Mouse (Mus musculus) limb, embryonic 14.5 days (tissue): ENCODE measurements around the gene Ugt1a2. TPM values are rescaled to one million over a fixed set of nuclear protein-coding genes. Genes with fewer than 3 reads are reported as not detected.

Experiments
- ATAC-seq: fragments of 200-750 bp; cut with Nextera tagmentation; 2 replicates; pipeline ENCODE4 v1.8.0; 2017; ENCODE audit warnings: low read depth, moderate number of reproducible peaks, moderate TSS enrichment; ENCODE audit not compliant: low FRiP score
- DNase-seq: peaks from one replicate; pipeline ENCODE4 v3.0.0-alpha.2; 2015; ENCODE audit warnings: low spot score
- H3K27ac ChIP-seq: fragments of 300-500 bp; sonication (generic); replicated peaks from 2 replicates; pipeline ENCODE4 v1.5.1; 2014; ENCODE audit warnings: low read depth, mild to moderate bottlenecking, low read length, moderate library complexity, mixed read lengths
- H3K27me3 ChIP-seq: fragments of 300-500 bp; sonication (generic); 2 replicates; pipeline ENCODE4 v1.6.1; 2014; ENCODE audit warnings: low read length, mixed read lengths; ENCODE audit not compliant: control insufficient read depth, insufficient read depth
- H3K36me3 ChIP-seq: fragments of 300-500 bp; sonication (generic); 2 replicates; pipeline ENCODE4 v1.6.1; 2014; ENCODE audit warnings: mild to moderate bottlenecking, low read length, moderate library complexity, mixed read lengths; ENCODE audit not compliant: control insufficient read depth, insufficient read depth
- H3K4me1 ChIP-seq: fragments of 300-500 bp; sonication (generic); 2 replicates; pipeline ENCODE4 v1.6.1; 2014; ENCODE audit warnings: antibody characterized with exemption, low read length, mixed read lengths; ENCODE audit not compliant: control insufficient read depth, insufficient read depth
- H3K4me2 ChIP-seq: fragments of 300-500 bp; sonication (generic); replicated peaks from 2 replicates; pipeline ENCODE4 v1.6.1; 2014; ENCODE audit warnings: low read depth, mild to moderate bottlenecking, low read length, moderate library complexity; ENCODE audit not compliant: severe bottlenecking
- H3K4me3 ChIP-seq: fragments of 300-500 bp; sonication (generic); replicated peaks from 2 replicates; pipeline ENCODE4 v1.5.1; 2014; ENCODE audit warnings: low read length
- H3K9ac ChIP-seq: fragments of 300-500 bp; sonication (generic); 2 replicates; pipeline ENCODE4 v1.6.1; 2014; ENCODE audit warnings: mild to moderate bottlenecking, low read depth, low read length, moderate library complexity; ENCODE audit not compliant: severe bottlenecking
- H3K9me3 ChIP-seq: fragments of 300-500 bp; sonication (generic); 2 replicates; pipeline ENCODE4 v1.6.1; 2016; ENCODE audit warnings: low read length; ENCODE audit not compliant: control insufficient read depth
- POLR2A ChIP-seq: fragments of 200-500 bp; IDR thresholded peaks from 2 replicates; pipeline ENCODE4 v1.8.0; 2012; ENCODE audit warnings: inconsistent platforms, mild to moderate bottlenecking, moderate library complexity, borderline replicate concordance; ENCODE audit not compliant: insufficient read depth, insufficient read length; ENCODE audit errors: extremely low read depth
- WGBS: fragments of 180-500 bp; shearing (Covaris S2); extraction: QIAGEN DNeasy Blood & Tissue Kit; methylation state at CpG from one replicate; pipeline ENCODE4 v1.1.7; 2014; 5-methylcytosine and 5-hydroxymethylcytosine counted together
- polyA plus RNA-seq, 2 experiments: library from polyadenylated mRNA; depleted of rRNA in 1 of 2; stranded (reverse) in 1 of 2; unstranded in 1 of 2; fragments of >200 nt; fragmentation: Nextera tagmentation in 1 of 2; extraction: Ambion mirVana in 1 of 2; gene quantifications; 2 replicates each; pipeline versions ENCODE4 v1.2.1 to v1.2.3; 2012 to 2014

The Ugt1a2 gene
- polyA plus RNA-seq, 2 experiments = 0.04 TPM; not detected in 1

DNA sequence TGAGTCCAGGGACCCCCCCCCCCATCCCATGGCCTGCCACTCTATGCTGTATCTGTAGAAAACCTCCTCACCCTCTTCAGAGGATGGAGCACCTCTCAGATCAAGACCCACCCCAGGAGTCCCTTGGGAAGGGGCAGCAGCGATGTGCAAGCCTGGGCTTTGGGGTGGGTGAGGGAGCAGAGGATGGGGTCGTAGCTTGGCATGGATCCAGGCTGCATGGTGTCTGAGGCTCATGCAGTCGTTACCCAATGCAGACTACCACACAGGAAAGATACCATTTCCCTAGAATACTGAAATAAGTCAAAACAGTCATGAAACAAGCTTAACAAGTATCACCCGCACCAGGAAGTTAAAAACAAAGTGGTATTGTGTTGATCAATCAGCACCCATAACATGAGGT, 48.3 kb downstream of the Ugt1a2 start:
- H3K4me1 ChIP-seq = no peaks in the 10 kb centered on the region
- H3K9me3 ChIP-seq = peaks cover 87% of the 10 kb centered on the region
- ATAC-seq = no peak
- no peaks in the 10 kb centered on the region for H3K36me3 ChIP-seq
- no peaks in the 10 kb centered on the region for H3K27me3 ChIP-seq
- no peak overlapping the region for H3K9ac ChIP-seq
- no peak overlapping the region for H3K4me2 ChIP-seq
- no peak for TF ChIP-seq POLR2A
- WGBS = 71% methylated on average over 4 of the region's 4 CpGs
- no peak overlapping the region for H3K4me3 ChIP-seq
- H3K27ac ChIP-seq = no peak overlapping the region
- no peak for DNase-seq

DNA sequence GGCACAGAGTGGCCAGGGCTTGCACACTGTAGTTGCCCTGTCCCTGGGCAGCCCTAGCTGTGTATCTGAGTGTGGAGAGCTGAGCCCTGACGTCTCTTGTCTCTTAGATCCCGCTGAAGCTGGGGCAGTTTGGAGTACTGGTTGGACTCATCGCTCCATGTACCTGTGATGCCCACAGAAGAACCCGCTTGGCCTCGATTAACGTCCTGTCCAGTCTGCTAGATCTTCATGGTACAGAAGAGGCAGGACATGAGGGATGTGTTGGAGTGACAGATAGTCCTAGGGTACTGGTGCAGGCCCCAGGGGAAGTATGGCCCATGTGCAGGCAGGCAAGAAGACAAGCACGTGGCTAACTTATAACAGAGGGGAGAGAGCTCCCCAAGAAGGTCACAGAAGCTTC, 49.2 kb downstream of the Ugt1a2 start:
- DNase-seq = no peak
- WGBS = 78% methylated on average over 7 of the region's 7 CpGs
- no peak overlapping the region for H3K4me2 ChIP-seq
- no peak overlapping the region for H3K4me3 ChIP-seq
- H3K9me3 ChIP-seq = peaks cover 83% of the 10 kb centered on the region
- H3K27me3 ChIP-seq = no peaks in the 10 kb centered on the region
- H3K4me1 ChIP-seq = no peaks in the 10 kb centered on the region
- ATAC-seq = no peak
- H3K9ac ChIP-seq = no peak overlapping the region
- H3K36me3 ChIP-seq = no peaks in the 10 kb centered on the region
- no peak overlapping the region for H3K27ac ChIP-seq
- TF ChIP-seq POLR2A = no peak

DNA sequence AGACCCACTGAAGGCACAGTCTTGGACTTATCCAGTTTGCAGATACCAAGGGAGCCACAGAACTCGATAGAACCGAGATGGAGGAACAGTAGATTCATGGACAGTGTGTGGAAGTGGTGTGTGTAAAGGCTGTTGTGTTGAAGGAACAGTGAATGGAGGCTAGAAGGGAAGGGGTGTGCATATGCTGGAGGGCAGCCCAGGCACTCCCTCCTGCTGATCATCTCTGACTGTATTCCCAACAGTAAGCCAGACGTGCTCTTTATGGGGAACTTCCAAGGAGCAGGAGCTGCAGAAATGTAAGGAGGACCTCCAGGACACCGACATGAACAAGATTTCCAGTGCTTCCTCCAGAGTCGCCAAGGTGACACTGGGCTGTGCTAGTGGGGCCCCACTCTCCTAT, 49.6 kb downstream of the Ugt1a2 start:
- WGBS = 80% methylated on average over 5 of the region's 5 CpGs
- ATAC-seq (no peak), DNase-seq (no peak)
- H3K27ac ChIP-seq = no peak overlapping the region
- H3K4me3 ChIP-seq = no peak overlapping the region
- H3K4me2 ChIP-seq = no peak overlapping the region
- H3K27me3 ChIP-seq = no peaks in the 10 kb centered on the region
- H3K36me3 ChIP-seq = no peaks in the 10 kb centered on the region
- peaks cover 83% of the 10 kb centered on the region for H3K9me3 ChIP-seq
- TF ChIP-seq POLR2A = no peak
- no peaks in the 10 kb centered on the region for H3K4me1 ChIP-seq
- no peak overlapping the region for H3K9ac ChIP-seq

DNA sequence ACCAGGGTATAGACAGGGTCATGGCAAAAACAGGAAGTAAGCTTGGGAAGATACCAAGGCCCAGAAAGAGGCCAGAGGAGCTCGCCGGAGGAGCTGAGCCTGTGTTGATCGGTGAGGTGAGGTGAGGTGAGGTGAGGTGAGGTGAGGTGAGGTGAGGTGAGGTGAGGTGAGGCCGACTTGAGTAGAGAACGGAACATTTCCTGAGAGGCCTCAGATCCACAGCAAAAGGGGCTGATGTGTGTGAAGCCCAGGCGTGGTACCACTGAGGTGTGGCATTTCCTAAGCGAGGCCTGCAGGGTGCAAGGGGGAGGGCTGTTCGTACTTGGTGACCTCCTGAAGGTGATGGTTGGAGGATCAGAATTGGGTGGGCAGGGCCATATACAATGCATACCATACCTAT, 52.7 kb downstream of the Ugt1a2 start:
- Histone ChIP-seq H3K27me3 (no peaks in the 10 kb centered on the region), H3K9ac (no peak overlapping the region), H3K36me3 (no peaks in the 10 kb centered on the region), H3K9me3 (peaks cover 84% of the 10 kb centered on the region), H3K4me1 (no peaks in the 10 kb centered on the region), H3K27ac (no peak overlapping the region), H3K4me2 (no peak overlapping the region), H3K4me3 (no peak overlapping the region)
- no peak for ATAC-seq
- WGBS = 74% methylated on average over 8 of the region's 8 CpGs
- no peak for TF ChIP-seq POLR2A
- no peak for DNase-seq

DNA sequence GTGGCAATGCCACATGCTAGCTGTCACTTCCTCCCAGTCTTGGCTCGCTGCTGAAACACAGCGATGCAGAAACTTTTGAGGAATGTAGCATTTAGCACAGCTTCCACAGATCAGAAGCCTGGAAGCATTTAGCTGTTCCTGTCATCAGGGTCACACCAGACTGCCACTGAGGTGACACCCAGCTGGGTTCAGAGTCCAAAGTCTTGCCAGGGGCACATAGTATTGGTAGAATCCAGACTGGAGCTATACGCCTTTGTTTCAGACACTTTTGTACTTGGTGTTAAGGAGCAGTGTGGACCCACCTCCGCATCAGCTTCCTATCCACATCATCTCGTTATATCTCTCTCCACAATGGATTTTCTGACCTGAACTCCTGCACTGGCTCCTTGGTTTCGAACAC, 53.1 kb downstream of the Ugt1a2 start:
- Histone ChIP-seq H3K9ac (no peak overlapping the region), H3K4me1 (no peaks in the 10 kb centered on the region), H3K4me2 (no peak overlapping the region), H3K36me3 (no peaks in the 10 kb centered on the region), H3K27me3 (no peaks in the 10 kb centered on the region), H3K4me3 (no peak overlapping the region), H3K27ac (no peak overlapping the region), H3K9me3 (peaks cover 80% of the 10 kb centered on the region)
- DNase-seq (no peak), ATAC-seq (no peak)
- TF ChIP-seq POLR2A = no peak
- WGBS = 69% methylated on average over 6 of the region's 6 CpGs

DNA sequence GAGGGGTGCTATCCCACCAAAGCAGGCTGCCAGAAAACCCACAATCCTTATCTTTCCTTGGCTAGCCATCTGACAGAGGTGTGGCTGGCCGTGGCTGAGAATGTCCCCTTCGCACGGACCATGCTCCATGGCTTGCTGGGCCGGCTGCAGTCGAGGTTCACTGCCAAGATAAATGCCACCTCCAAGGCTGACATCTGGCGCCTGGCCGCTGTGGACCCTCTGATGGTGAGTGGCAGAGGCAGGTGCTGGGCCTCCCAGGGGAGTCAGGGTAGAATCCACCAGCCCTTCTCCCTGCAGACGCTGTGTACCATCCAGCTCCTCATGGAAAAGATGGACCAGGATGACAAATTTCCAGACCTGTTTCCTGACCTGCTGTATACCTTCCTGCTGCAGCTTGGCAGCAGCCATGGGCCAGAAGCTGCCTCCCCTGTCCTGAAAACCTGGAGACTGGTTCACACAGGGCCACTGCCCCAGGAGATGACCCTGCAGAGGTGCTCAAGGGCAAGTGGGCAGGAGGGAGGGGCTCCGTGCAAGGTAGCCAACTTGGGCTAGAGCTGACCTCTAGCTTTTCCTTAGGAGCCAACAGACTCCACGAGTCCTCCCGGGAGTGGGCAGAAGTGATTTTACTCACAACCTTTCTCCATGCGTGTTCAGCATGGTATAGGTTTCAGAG, 54.5 kb downstream of the Ugt1a2 start:
- Histone ChIP-seq H3K27me3 (no peaks in the 10 kb centered on the region), H3K4me2 (no peak overlapping the region), H3K4me1 (no peaks in the 10 kb centered on the region), H3K9ac (no peak overlapping the region), H3K4me3 (no peak overlapping the region), H3K36me3 (peaks cover 4% of the 10 kb centered on the region; the same call in 1 of the 2 replicates), H3K9me3 (peaks cover 66% of the 10 kb centered on the region), H3K27ac (no peak overlapping the region)
- no peak for TF ChIP-seq POLR2A
- 87% methylated on average over 12 of the region's 12 CpGs for WGBS
- ATAC-seq (no peak), DNase-seq (no peak)
